Mouse (Mus musculus): Measurements from ENCODE around the gene Nos1ap. TPM values are rescaled to one million over a fixed set of nuclear protein-coding genes. Genes with fewer than 3 reads are reported as not detected.

Gene Nos1ap
- polyA plus RNA-seq, 1 experiment, result 79.8 TPM

DNA sequence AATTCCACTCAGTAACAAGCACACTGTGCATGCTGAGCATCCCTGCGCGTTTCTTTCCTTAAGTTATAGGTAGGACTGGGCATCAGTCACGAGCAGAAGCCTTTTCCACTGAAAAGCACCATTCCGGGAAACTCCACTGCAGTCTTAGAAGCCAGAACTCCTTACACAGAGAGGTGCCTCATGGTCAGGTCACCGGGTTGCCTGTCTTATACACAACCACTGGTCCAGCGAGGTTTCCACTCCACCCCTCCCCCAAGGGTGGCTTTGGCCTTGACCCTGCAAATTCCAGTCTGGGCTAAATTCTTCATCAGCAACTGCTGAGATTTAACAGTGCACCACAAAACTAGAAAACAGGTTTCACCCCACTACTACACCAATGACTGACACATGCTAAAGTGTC, 1.3 kb downstream of the Nos1ap start:
- Histone ChIP-seq H3K27me3 (ENCODE audit: control insufficient read depth, insufficient read depth, low read length) (no peaks in the 10 kb centered on the region), H3K4me3 (ENCODE audit: low read depth, low read length) (peak overlapping the region; percentile 46), H3K4me1 (ENCODE audit: control insufficient read depth, insufficient read depth, insufficient read length, low read length) (peaks cover 6% of the 10 kb centered on the region; the same call in 1 of the 2 replicates), H3K27ac (ENCODE audit: insufficient read depth, low read depth, low read length) (no peak overlapping the region), H3K36me3 (ENCODE audit: control insufficient read depth, insufficient read depth, low read length) (peaks cover 1% of the 10 kb centered on the region; the same call in 1 of the 2 replicates)
- TF ChIP-seq POLR2A (IDR thresholded peaks at IDR 0.05; ENCODE audit: low read depth, low read length) (no peak), CTCF (IDR thresholded peaks at IDR 0.05; ENCODE audit: extremely low read depth, insufficient read length, insufficient replicate concordance, low read depth, low read length) (no peak)
- WGBS, result 58% methylated on average over 6 of the region's 6 CpGs

DNA sequence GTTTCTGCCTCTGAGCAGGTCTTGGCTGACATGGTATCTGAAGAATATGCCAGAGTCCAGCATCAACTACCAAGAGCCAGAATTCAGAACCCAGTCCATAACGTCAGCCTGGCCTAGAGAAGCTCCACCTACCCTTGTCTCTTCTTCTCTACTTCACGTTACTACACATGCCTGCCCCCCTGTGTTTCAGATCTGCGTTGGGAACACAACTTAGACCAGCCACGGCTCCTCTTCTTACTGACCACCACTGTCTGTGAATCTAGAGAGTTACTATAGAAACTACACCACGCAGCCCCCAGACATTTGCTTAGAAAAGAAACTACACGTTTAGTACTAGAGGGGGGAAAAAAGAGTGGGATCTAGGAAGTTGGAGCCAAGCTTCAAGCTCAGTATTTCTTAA, 2.9 kb downstream of the Nos1ap start:
- Histone ChIP-seq H3K4me1 (ENCODE audit: control insufficient read depth, insufficient read depth, insufficient read length, low read length) (peaks cover 4% of the 10 kb centered on the region; the same call in 1 of the 2 replicates), H3K27ac (ENCODE audit: insufficient read depth, low read depth, low read length) (no peak overlapping the region), H3K27me3 (ENCODE audit: control insufficient read depth, insufficient read depth, low read length) (no peaks in the 10 kb centered on the region), H3K36me3 (ENCODE audit: control insufficient read depth, insufficient read depth, low read length) (peaks cover 1% of the 10 kb centered on the region; the same call in 1 of the 2 replicates), H3K4me3 (ENCODE audit: low read depth, low read length) (no peak overlapping the region)
- TF ChIP-seq POLR2A (IDR thresholded peaks at IDR 0.05; ENCODE audit: low read depth, low read length), result no peak
- TF ChIP-seq CTCF (IDR thresholded peaks at IDR 0.05; ENCODE audit: extremely low read depth, insufficient read length, insufficient replicate concordance, low read depth, low read length), result no peak
- WGBS, result 91% methylated on average over 6 of the region's 6 CpGs

DNA sequence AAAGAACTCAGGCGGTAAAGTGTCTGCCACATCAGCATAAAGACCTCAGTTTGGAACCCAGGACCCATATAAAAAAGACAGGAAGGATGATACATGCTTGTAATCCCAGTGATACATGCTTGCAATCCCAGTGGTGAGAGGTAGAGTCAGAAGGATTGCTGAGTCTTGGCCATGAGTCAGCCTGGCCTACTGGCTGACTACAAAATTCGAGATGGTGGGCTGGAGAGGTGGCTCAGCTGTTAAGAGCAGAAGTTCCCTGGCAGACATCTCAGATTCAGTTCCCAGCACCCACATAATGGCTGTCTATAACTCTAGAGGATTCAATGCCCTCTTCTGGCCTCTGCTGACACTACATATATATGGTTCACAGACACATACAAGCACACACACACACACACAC, 5.7 kb downstream of the Nos1ap start:
- WGBS, result 95% methylated on average over 2 of the region's 2 CpGs
- peaks cover 20% of the 10 kb centered on the region for H3K4me1 ChIP-seq (ENCODE audit: control insufficient read depth, insufficient read depth, insufficient read length, low read length)
- TF ChIP-seq CTCF (IDR thresholded peaks at IDR 0.05; ENCODE audit: extremely low read depth, insufficient read length, insufficient replicate concordance, low read depth, low read length), result no peak
- TF ChIP-seq POLR2A (IDR thresholded peaks at IDR 0.05; ENCODE audit: low read depth, low read length), result no peak
- no peak overlapping the region for H3K27ac ChIP-seq (ENCODE audit: insufficient read depth, low read depth, low read length)
- no peak overlapping the region for H3K4me3 ChIP-seq (ENCODE audit: low read depth, low read length)
- H3K36me3 ChIP-seq (ENCODE audit: control insufficient read depth, insufficient read depth, low read length), result peaks cover 1% of the 10 kb centered on the region; the same call in 1 of the 2 replicates
- no peaks in the 10 kb centered on the region for H3K27me3 ChIP-seq (ENCODE audit: control insufficient read depth, insufficient read depth, low read length)

DNA sequence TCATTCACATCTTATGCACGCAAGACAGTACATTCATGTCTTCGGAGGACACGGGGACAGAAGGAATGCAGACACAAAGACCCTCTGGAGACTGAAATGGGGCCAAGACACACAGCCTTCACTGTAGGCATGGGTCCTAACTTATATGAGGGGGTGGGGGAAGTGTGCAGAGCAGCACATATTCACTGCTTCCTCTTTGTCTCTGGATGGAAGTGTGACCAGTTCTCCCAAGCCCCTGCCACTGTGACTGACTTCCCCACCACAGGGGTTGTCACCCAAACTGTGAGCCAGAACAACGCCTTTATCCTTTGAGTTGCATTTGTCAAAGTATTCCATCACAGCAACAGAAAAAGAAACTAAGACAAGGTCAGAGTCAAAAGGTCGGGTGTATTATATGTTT, 7.3 kb downstream of the Nos1ap start:
- Histone ChIP-seq H3K4me1 (ENCODE audit: control insufficient read depth, insufficient read depth, insufficient read length, low read length) (peaks cover 17% of the 10 kb centered on the region), H3K36me3 (ENCODE audit: control insufficient read depth, insufficient read depth, low read length) (peaks cover 1% of the 10 kb centered on the region; the same call in 1 of the 2 replicates), H3K4me3 (ENCODE audit: low read depth, low read length) (no peak overlapping the region), H3K27me3 (ENCODE audit: control insufficient read depth, insufficient read depth, low read length) (no peaks in the 10 kb centered on the region), H3K27ac (ENCODE audit: insufficient read depth, low read depth, low read length) (no peak overlapping the region)
- WGBS, result 88% methylated on average over 5 of the region's 5 CpGs
- TF ChIP-seq POLR2A (IDR thresholded peaks at IDR 0.05; ENCODE audit: low read depth, low read length) (no peak), CTCF (IDR thresholded peaks at IDR 0.05; ENCODE audit: extremely low read depth, insufficient read length, insufficient replicate concordance, low read depth, low read length) (no peak)

DNA sequence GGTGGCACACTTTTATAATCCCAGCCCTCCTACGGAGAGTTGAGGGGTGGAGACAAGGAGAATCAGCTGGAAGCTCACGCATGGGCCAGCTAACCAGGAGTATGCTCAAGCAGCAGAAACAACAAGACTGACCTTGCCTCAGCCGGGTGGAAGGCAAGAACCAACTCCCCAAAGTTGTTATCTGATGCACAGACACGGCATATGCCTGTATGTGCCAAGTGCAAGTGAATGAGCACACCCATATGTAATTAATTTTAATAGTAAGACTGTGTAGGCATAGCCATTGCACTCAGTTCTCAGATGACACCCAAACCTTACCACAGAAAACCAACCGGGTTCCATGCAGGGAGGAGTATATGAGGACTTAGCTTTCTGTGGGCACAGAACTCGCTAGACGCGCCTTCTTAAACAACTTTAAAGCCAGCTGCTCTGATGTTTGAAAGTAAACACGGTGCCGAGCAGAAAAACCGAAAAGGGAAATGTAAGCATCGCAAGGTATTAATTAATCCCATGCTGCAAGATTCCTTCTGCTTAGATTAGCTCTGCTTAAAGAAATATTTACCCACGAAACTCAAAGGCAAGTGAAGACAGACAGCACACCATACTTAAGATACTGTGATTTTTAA, 9.1 kb downstream of the Nos1ap start:
- H3K27ac ChIP-seq (ENCODE audit: insufficient read depth, low read depth, low read length), result no peak overlapping the region
- H3K4me1 ChIP-seq (ENCODE audit: control insufficient read depth, insufficient read depth, insufficient read length, low read length), result peaks cover 24% of the 10 kb centered on the region
- no peaks in the 10 kb centered on the region for H3K27me3 ChIP-seq (ENCODE audit: control insufficient read depth, insufficient read depth, low read length)
- no peak overlapping the region for H3K4me3 ChIP-seq (ENCODE audit: low read depth, low read length)
- no peak for TF ChIP-seq POLR2A (IDR thresholded peaks at IDR 0.05; ENCODE audit: low read depth, low read length)
- no peak for TF ChIP-seq CTCF (IDR thresholded peaks at IDR 0.05; ENCODE audit: extremely low read depth, insufficient read length, insufficient replicate concordance, low read depth, low read length)
- WGBS, result 24% methylated on average over 13 of the region's 13 CpGs
- H3K36me3 ChIP-seq (ENCODE audit: control insufficient read depth, insufficient read depth, low read length), result peaks cover 1% of the 10 kb centered on the region; the same call in 1 of the 2 replicates

DNA sequence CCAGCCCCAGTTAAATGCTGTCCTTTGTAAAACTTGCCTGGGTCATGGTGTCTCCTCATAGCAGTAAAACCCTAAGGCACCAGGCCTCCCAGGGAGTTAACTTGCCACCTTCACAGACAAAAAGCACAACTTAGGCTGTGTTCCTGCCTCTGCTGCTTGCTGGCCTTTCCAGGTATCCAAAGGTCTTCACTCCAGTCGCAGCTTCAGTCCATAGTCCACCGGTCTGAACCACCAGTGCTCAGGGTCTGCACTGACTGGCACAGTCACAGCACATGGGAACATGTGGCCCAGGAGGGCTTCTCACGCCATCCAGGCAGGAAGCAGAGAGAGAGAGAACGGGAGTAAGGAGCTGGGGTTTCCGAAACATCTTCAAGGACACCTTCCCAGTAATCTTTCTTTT, 10.2 kb downstream of the Nos1ap start:
- H3K27ac ChIP-seq (ENCODE audit: insufficient read depth, low read depth, low read length), result no peak overlapping the region
- TF ChIP-seq POLR2A (IDR thresholded peaks at IDR 0.05; ENCODE audit: low read depth, low read length), result no peak
- no peak for TF ChIP-seq CTCF (IDR thresholded peaks at IDR 0.05; ENCODE audit: extremely low read depth, insufficient read length, insufficient replicate concordance, low read depth, low read length)
- H3K36me3 ChIP-seq (ENCODE audit: control insufficient read depth, insufficient read depth, low read length), result peaks cover 1% of the 10 kb centered on the region; the same call in 1 of the 2 replicates
- no peak overlapping the region for H3K4me3 ChIP-seq (ENCODE audit: low read depth, low read length)
- no peaks in the 10 kb centered on the region for H3K27me3 ChIP-seq (ENCODE audit: control insufficient read depth, insufficient read depth, low read length)
- peaks cover 29% of the 10 kb centered on the region for H3K4me1 ChIP-seq (ENCODE audit: control insufficient read depth, insufficient read depth, insufficient read length, low read length)
- 82% methylated on average over 5 of the region's 5 CpGs for WGBS

DNA sequence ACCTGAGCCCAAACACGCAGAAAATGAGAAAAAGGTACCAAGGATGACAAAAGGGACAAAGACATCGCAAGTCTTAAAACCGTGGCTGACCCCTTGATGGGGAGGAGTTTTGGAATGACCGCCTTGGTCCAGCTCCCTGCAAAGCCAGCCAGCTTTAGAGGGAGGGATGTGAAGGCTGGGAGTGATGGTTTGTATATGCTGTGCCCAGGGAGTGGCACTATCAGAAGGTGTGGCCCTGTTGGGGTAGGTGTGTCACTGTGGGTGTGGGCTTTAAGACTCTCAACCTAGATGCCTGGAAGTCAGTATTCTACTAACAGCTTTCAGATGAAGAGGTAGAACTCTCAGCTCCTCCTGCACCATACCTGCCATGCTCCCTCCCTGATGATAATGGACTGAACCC, 10.6 kb downstream of the Nos1ap start:
- H3K4me1 ChIP-seq (ENCODE audit: control insufficient read depth, insufficient read depth, insufficient read length, low read length), result peaks cover 29% of the 10 kb centered on the region
- TF ChIP-seq CTCF (IDR thresholded peaks at IDR 0.05; ENCODE audit: extremely low read depth, insufficient read length, insufficient replicate concordance, low read depth, low read length), result no peak
- no peak overlapping the region for H3K4me3 ChIP-seq (ENCODE audit: low read depth, low read length)
- H3K36me3 ChIP-seq (ENCODE audit: control insufficient read depth, insufficient read depth, low read length), result peaks cover 1% of the 10 kb centered on the region; the same call in 1 of the 2 replicates
- no peak overlapping the region for H3K27ac ChIP-seq (ENCODE audit: insufficient read depth, low read depth, low read length)
- WGBS, result 95% methylated on average over 4 of the region's 4 CpGs
- no peaks in the 10 kb centered on the region for H3K27me3 ChIP-seq (ENCODE audit: control insufficient read depth, insufficient read depth, low read length)
